Mouse (Mus musculus) regulatory T cell (primary cell): ENCODE results near the gene Wdr95.

ENCODE experiments used
- in situ Hi-C: fragments of 300-600 bp; cut with MboI, MseI; formaldehyde crosslinking; loops from one replicate; pipeline ENCODE4 v1.15.1; 2025; ENCODE audit warnings: high pct_unique_total_duplicates

The Wdr95 gene

GRCm38 (mm10) chr5:149527999-149528729 is at the start of gene Wdr95:
TSS of gene Wdr95 (plus strand) at chr5:149528679.
- in situ Hi-C loops, result no loop called here

GRCm38 (mm10) chr5:149481920-149482319 is 46.6 kb upstream of the Wdr95 start:
- in situ Hi-C loops, result no loop called here

GRCm38 (mm10) chr5:149483321-149484052 is 45.0 kb upstream of the Wdr95 start:
- in situ Hi-C loops, result no loop called here

GRCm38 (mm10) chr5:149484270-149484669 is 44.2 kb upstream of the Wdr95 start:
- in situ Hi-C loops, result no loop called here

GRCm38 (mm10) chr5:149485447-149485846 is 43.0 kb upstream of the Wdr95 start:
- in situ Hi-C loops, result no loop called here

GRCm38 (mm10) chr5:149488360-149489021 is 40.0 kb upstream of the Wdr95 start:
- in situ Hi-C loops, result no loop called here

GRCm38 (mm10) chr5:149489136-149489535 is 39.3 kb upstream of the Wdr95 start:
- in situ Hi-C loops, result no loop called here

GRCm38 (mm10) chr5:149490275-149490674 is 38.2 kb upstream of the Wdr95 start:
- in situ Hi-C loops, result no loop called here

- in situ Hi-C loops, result no loop called here
Measured at GRCm38 (mm10) chr5:149495655-149496054, 32.8 kb upstream of the Wdr95 start.

- in situ Hi-C loops, result no loop called here
Measured at GRCm38 (mm10) chr5:149496401-149497066, 31.9 kb upstream of the Wdr95 start.

- in situ Hi-C loops, result no loop called here
Measured at GRCm38 (mm10) chr5:149499936-149500335, 28.5 kb upstream of the Wdr95 start.

GRCm38 (mm10) chr5:149503423-149504175 is 24.9 kb upstream of the Wdr95 start:
- in situ Hi-C loops, result no loop called here

GRCm38 (mm10) chr5:149504985-149505384 is 23.5 kb upstream of the Wdr95 start:
- in situ Hi-C loops, result no loop called here

GRCm38 (mm10) chr5:149506033-149506432 is 22.4 kb upstream of the Wdr95 start:
- in situ Hi-C loops, result no loop called here

- in situ Hi-C loops, result no loop called here
Measured at GRCm38 (mm10) chr5:149508094-149509029, 20.1 kb upstream of the Wdr95 start.

GRCm38 (mm10) chr5:149510323-149510722 is 18.2 kb upstream of the Wdr95 start:
- in situ Hi-C loops, result no loop called here

GRCm38 (mm10) chr5:149512695-149513094 is 15.8 kb upstream of the Wdr95 start:
- in situ Hi-C loops, result no loop called here

- in situ Hi-C loops, result no loop called here
Measured at GRCm38 (mm10) chr5:149513438-149514086, 14.9 kb upstream of the Wdr95 start.

- in situ Hi-C loops, result no loop called here
Measured at GRCm38 (mm10) chr5:149514087-149514671, 14.3 kb upstream of the Wdr95 start.
